Mouse (Mus musculus): ENCODE data around the gene Vmn2r81.
"Not testable (repeated sequence)": the region's sequence is repeated elsewhere in the genome, so short reads cannot be mapped to it uniquely, and the experiment has no call there.

Gene Vmn2r81

GRCm38 (mm10) chr10:79247392-79247791 lies at the start of gene Vmn2r81:
TSS of gene Vmn2r81 (plus strand) at chr10:79247692.
- not testable (repeated sequence) for DNase-seq (ENCODE audit: low spot score in 2 of 2)

DNA sequence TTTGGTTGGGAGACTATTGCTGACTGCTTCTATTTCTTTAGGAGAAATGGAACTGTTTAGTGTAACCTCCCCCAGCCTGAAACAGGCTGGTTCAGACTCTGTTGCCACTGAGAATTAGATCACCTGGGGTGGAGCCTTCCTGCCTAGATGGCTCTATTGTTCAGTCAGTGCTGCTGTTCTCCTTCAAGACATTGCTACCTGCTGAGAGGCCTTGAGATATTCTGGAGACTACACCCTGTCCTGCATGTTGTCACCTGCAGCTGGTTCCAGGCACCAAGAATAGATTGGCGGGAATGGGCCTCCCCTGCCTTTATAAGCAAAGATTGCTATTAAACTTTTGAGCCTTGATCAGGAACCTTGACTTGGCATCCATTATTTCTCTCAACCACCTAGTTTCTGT lies 47.5 kb upstream of the Vmn2r81 start:
- not testable (repeated sequence) for DNase-seq (ENCODE audit: low spot score in 2 of 2)

DNA sequence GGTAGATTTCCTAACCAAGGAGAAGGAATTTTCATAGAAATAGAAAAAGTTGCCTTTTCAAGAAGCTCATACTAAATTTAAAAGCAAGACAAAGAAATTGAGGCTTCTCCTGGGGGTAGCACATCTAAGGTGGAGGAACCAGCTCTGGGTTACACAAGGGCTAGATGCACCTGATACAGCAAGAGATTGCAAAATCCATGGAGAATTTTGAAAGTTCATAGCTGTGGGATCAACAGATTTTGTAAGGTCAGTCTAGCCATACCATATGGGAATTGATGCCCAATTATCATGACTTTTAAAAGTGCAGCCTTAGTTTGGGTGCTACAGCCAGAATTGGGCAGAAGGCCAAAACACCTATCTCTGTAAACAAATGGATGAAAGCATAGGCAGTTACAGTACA lies 27.1 kb upstream of the Vmn2r81 start:
- no peak for DNase-seq (ENCODE audit: low spot score in 2 of 2)

GRCm38 (mm10) chr10:79221606-79222005 lies 25.9 kb upstream of the Vmn2r81 start:
- no peak for DNase-seq (ENCODE audit: low spot score in 2 of 2)

- no peak for DNase-seq (ENCODE audit: low spot score in 2 of 2)
Observed at GRCm38 (mm10) chr10:79222214-79222613, 25.3 kb upstream of the Vmn2r81 start.

DNA sequence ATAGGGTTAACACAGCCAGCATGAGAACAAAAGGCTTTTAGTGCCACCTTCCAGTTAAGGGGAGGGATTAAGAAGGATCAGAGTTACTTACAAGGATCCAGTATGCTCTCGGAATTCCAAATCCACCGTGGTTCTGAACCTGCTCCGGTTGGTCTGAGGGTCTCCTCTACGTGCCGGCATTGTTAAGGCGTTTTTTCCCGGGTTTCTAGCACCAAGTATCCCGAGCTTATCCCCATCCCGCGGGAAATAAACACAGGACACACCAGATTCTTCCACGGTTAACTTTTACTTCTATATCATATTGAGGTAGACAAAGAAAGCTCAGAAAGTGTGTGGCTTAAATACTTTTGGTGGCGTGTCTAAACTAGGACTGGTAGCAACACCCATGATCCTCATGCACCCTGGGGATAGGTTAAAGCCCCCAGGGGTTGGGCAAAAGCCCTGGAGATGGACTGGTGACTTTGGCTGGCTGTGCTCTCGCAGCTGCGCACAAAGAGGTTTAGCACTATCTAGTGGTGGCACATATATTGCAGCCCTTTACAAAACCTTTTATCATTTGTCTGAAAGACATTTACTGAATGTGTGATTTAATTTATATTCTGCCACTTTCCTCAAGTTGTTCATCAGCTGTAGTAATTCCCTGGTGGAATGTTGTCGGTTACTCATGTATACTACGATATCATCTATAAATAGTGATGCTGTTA lies 74.7 kb downstream of the Vmn2r81 start:
- DNase-seq (ENCODE audit: low spot score in 2 of 2) = not testable (repeated sequence)

DNA sequence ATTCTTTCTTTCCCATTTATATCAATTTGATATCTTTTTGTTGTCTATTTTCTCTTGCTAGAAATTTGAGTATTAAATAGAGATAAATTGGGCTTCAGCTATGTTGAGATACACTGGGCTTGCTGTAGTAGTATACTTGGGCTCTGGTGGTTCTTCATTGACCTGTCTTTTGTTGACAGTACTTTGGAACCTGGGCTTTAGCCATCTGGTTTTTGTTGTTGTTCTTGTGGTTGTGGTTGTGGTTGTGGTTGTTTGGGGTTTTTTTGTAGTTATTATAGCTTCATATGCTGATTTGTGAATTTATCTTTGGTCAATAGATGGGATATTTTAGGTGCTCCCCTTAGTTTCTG lies 75.2 kb downstream of the Vmn2r81 start:
- no peak for DNase-seq (ENCODE audit: low spot score in 2 of 2)

Measured in spleen, postnatal 14 days (tissue).